Mouse (Mus musculus) forebrain, embryonic 15.5 days (tissue): ENCODE measurements around the gene Bach1. TPM values are rescaled to one million over a fixed set of nuclear protein-coding genes. Genes with fewer than 3 reads are reported as not detected.

ENCODE experiments used
- ATAC-seq: fragments of 200-750 bp; cut with Nextera tagmentation; replicated peaks from 2 replicates; pipeline ENCODE4 v1.8.0; 2017; ENCODE audit warnings: mild to moderate bottlenecking, moderate TSS enrichment, moderate library complexity
- H3K27ac ChIP-seq: fragments of 300-500 bp; sonication (generic); replicated peaks from 2 replicates; pipeline ENCODE4 v1.5.1; 2015; ENCODE audit warnings: mild to moderate bottlenecking, inconsistent platforms
- H3K27me3 ChIP-seq: fragments of 300-500 bp; sonication (generic); 2 replicates; pipeline ENCODE4 v1.6.1; 2015; ENCODE audit warnings: inconsistent platforms
- H3K36me3 ChIP-seq: fragments of 300-500 bp; sonication (generic); 2 replicates; pipeline ENCODE4 v1.6.1; 2015; ENCODE audit warnings: mild to moderate bottlenecking, inconsistent platforms
- H3K4me1 ChIP-seq: fragments of 300-500 bp; sonication (generic); 2 replicates; pipeline ENCODE4 v1.6.1; 2015; ENCODE audit warnings: inconsistent platforms
- H3K4me2 ChIP-seq: fragments of 300-500 bp; sonication (generic); replicated peaks from 2 replicates; pipeline ENCODE4 v1.6.1; 2015; ENCODE audit warnings: mild to moderate bottlenecking, inconsistent platforms
- H3K4me3 ChIP-seq: fragments of 300-500 bp; sonication (generic); 2 replicates; pipeline ENCODE4 v1.5.1; 2015; ENCODE audit warnings: mild to moderate bottlenecking, inconsistent platforms
- H3K9ac ChIP-seq: fragments of 300-500 bp; sonication (generic); replicated peaks from 2 replicates; pipeline ENCODE4 v1.6.1; 2015; ENCODE audit warnings: mild to moderate bottlenecking, inconsistent platforms
- H3K9me3 ChIP-seq: fragments of 300-500 bp; sonication (generic); 2 replicates; pipeline ENCODE4 v1.6.1; 2016; ENCODE audit warnings: inconsistent platforms
- WGBS: fragments of 180-500 bp; shearing (Covaris S2); methylation state at CpG from one replicate; pipeline ENCODE4 v1.1.7; 2015; ENCODE audit warnings: mixed read lengths; 5-methylcytosine and 5-hydroxymethylcytosine counted together
- polyA plus RNA-seq: library from polyadenylated mRNA; unstranded; fragments of >200 nt; fragmentation: Nextera tagmentation; extraction: Ambion mirVana; gene quantifications from 2 replicates; pipeline ENCODE4 v1.2.1, GENCODE M21; 2015

Gene Bach1
- polyA plus RNA-seq, 1 experiment from 2014 or later, result 22.0 TPM

- ATAC-seq, result no peak
- Histone ChIP-seq H3K4me2 (no peak overlapping the region), H3K36me3 (no peaks in the 10 kb centered on the region), H3K27ac (no peak overlapping the region), H3K27me3 (no peaks in the 10 kb centered on the region), H3K4me1 (no peaks in the 10 kb centered on the region), H3K9me3 (no peaks in the 10 kb centered on the region), H3K9ac (no peak overlapping the region), H3K4me3 (no peak overlapping the region)
- 92% methylated on average over 19 of the region's 19 CpGs for WGBS
These were observed 32.8 kb upstream of the Bach1 start for GRCm38 (mm10) chr16:87665752-87666619.

GRCm38 (mm10) chr16:87666620-87667004 lies 32.1 kb upstream of the Bach1 start:
- Histone ChIP-seq H3K4me1 (no peaks in the 10 kb centered on the region), H3K4me3 (no peak overlapping the region), H3K27ac (no peak overlapping the region), H3K9ac (no peak overlapping the region), H3K9me3 (no peaks in the 10 kb centered on the region), H3K4me2 (no peak overlapping the region), H3K27me3 (no peaks in the 10 kb centered on the region), H3K36me3 (no peaks in the 10 kb centered on the region)
- 86% methylated on average over 4 of the region's 4 CpGs for WGBS
- ATAC-seq, result no peak

- no peak for ATAC-seq
- Histone ChIP-seq H3K4me3 (no peak overlapping the region), H3K36me3 (no peaks in the 10 kb centered on the region), H3K9ac (no peak overlapping the region), H3K4me1 (no peaks in the 10 kb centered on the region), H3K27me3 (no peaks in the 10 kb centered on the region), H3K9me3 (no peaks in the 10 kb centered on the region), H3K27ac (no peak overlapping the region), H3K4me2 (no peak overlapping the region)
- 92% methylated on average over 6 of the region's 6 CpGs for WGBS
These were observed 30.7 kb upstream of the Bach1 start for GRCm38 (mm10) chr16:87668002-87668401.

GRCm38 (mm10) chr16:87670091-87670820 lies 28.5 kb upstream of the Bach1 start:
- WGBS, result 65% methylated on average over 8 of the region's 8 CpGs
- Histone ChIP-seq H3K27ac (no peak overlapping the region), H3K27me3 (no peaks in the 10 kb centered on the region), H3K4me2 (no peak overlapping the region), H3K4me3 (no peak overlapping the region), H3K9ac (no peak overlapping the region), H3K36me3 (no peaks in the 10 kb centered on the region), H3K9me3 (no peaks in the 10 kb centered on the region), H3K4me1 (no peaks in the 10 kb centered on the region)
- ATAC-seq, result no peak

GRCm38 (mm10) chr16:87670821-87671165 lies 28.0 kb upstream of the Bach1 start:
- ATAC-seq, result no peak
- Histone ChIP-seq H3K9ac (no peak overlapping the region), H3K4me2 (no peak overlapping the region), H3K9me3 (no peaks in the 10 kb centered on the region), H3K36me3 (no peaks in the 10 kb centered on the region), H3K4me1 (no peaks in the 10 kb centered on the region), H3K27me3 (no peaks in the 10 kb centered on the region), H3K27ac (no peak overlapping the region), H3K4me3 (no peak overlapping the region)
- 85% methylated on average over 9 of the region's 9 CpGs for WGBS

GRCm38 (mm10) chr16:87671336-87671735 lies 27.4 kb upstream of the Bach1 start:
- no peak overlapping the region for H3K9ac ChIP-seq
- no peak overlapping the region for H3K27ac ChIP-seq
- H3K4me2 ChIP-seq, result no peak overlapping the region
- H3K4me3 ChIP-seq, result no peak overlapping the region
- no peaks in the 10 kb centered on the region for H3K9me3 ChIP-seq
- 76% methylated on average over 12 of the region's 12 CpGs for WGBS
- no peaks in the 10 kb centered on the region for H3K36me3 ChIP-seq
- H3K4me1 ChIP-seq, result no peaks in the 10 kb centered on the region
- no peak for ATAC-seq
- no peaks in the 10 kb centered on the region for H3K27me3 ChIP-seq

- no peaks in the 10 kb centered on the region for H3K9me3 ChIP-seq
- ATAC-seq, result no peak
- no peaks in the 10 kb centered on the region for H3K4me1 ChIP-seq
- 93% methylated on average over 7 of the region's 7 CpGs for WGBS
- H3K4me3 ChIP-seq, result no peak overlapping the region
- no peak overlapping the region for H3K4me2 ChIP-seq
- H3K27ac ChIP-seq, result no peak overlapping the region
- H3K36me3 ChIP-seq, result no peaks in the 10 kb centered on the region
- no peaks in the 10 kb centered on the region for H3K27me3 ChIP-seq
- H3K9ac ChIP-seq, result no peak overlapping the region
These were observed 25.6 kb upstream of the Bach1 start for GRCm38 (mm10) chr16:87673155-87673554.

- H3K4me2 ChIP-seq, result no peak overlapping the region
- no peak overlapping the region for H3K27ac ChIP-seq
- H3K4me3 ChIP-seq, result no peak overlapping the region
- WGBS, result 83% methylated on average over 10 of the region's 10 CpGs
- H3K9me3 ChIP-seq, result no peaks in the 10 kb centered on the region
- H3K27me3 ChIP-seq, result no peaks in the 10 kb centered on the region
- H3K9ac ChIP-seq, result no peak overlapping the region
- H3K36me3 ChIP-seq, result no peaks in the 10 kb centered on the region
- no peaks in the 10 kb centered on the region for H3K4me1 ChIP-seq
- no peak for ATAC-seq
These were observed 22.6 kb upstream of the Bach1 start for GRCm38 (mm10) chr16:87676182-87676581.

- no peak for ATAC-seq
- Histone ChIP-seq H3K9me3 (no peaks in the 10 kb centered on the region), H3K9ac (no peak overlapping the region), H3K27me3 (no peaks in the 10 kb centered on the region), H3K4me1 (no peaks in the 10 kb centered on the region), H3K36me3 (no peaks in the 10 kb centered on the region), H3K4me2 (no peak overlapping the region), H3K27ac (no peak overlapping the region), H3K4me3 (no peak overlapping the region)
- WGBS, result 72% methylated on average over 11 of the region's 11 CpGs
These were observed 20.1 kb upstream of the Bach1 start for GRCm38 (mm10) chr16:87678667-87679066.

- Histone ChIP-seq H3K9me3 (no peaks in the 10 kb centered on the region), H3K4me3 (no peak overlapping the region), H3K9ac (no peak overlapping the region), H3K36me3 (no peaks in the 10 kb centered on the region), H3K27ac (no peak overlapping the region), H3K4me1 (no peaks in the 10 kb centered on the region), H3K4me2 (no peak overlapping the region), H3K27me3 (no peaks in the 10 kb centered on the region)
- ATAC-seq, result no peak
- WGBS, result 91% methylated on average over 9 of the region's 9 CpGs
These were observed 17.7 kb upstream of the Bach1 start for GRCm38 (mm10) chr16:87680912-87681634.

GRCm38 (mm10) chr16:87681848-87682247 lies 16.9 kb upstream of the Bach1 start:
- Histone ChIP-seq H3K27me3 (no peaks in the 10 kb centered on the region), H3K4me2 (no peak overlapping the region), H3K4me1 (no peaks in the 10 kb centered on the region), H3K36me3 (no peaks in the 10 kb centered on the region), H3K9ac (no peak overlapping the region), H3K9me3 (no peaks in the 10 kb centered on the region), H3K27ac (no peak overlapping the region), H3K4me3 (no peak overlapping the region)
- WGBS, result 72% methylated on average over 3 of the region's 3 CpGs
- ATAC-seq, result no peak

- Histone ChIP-seq H3K27me3 (no peaks in the 10 kb centered on the region), H3K9me3 (no peaks in the 10 kb centered on the region), H3K9ac (no peak overlapping the region), H3K27ac (no peak overlapping the region), H3K4me1 (no peaks in the 10 kb centered on the region), H3K4me2 (no peak overlapping the region), H3K4me3 (no peak overlapping the region), H3K36me3 (no peaks in the 10 kb centered on the region)
- 88% methylated on average over 1 of the region's 1 CpGs for whole genome bisulfite sequencing
- ATAC-seq, result no peak
These were observed 12.3 kb upstream of the Bach1 start for GRCm38 (mm10) chr16:87686458-87686857.
